8 mouse cellular contexts compared by ENCODE assay signal in genomic region chr6:122821822-122822221, GRCm38 (mm10). TPM values are rescaled to one million over a fixed set of nuclear protein-coding genes. Genes with fewer than 3 reads are reported as not detected.
A peak's percentile ranks its signal among the peaks of the same experiment; 100 is the strongest.
DNase-seq lines count a peak whose midpoint lies in the region; ATAC-seq and TF ChIP-seq lines count a peak whose summit lies in the region.

No protein-coding gene starts in this region.

- no peak overlapping the region for H3K9ac ChIP-seq in hindbrain, embryonic 15.5 days
- H3K9ac ChIP-seq in midbrain, embryonic 14.5 days (replicated peaks; ENCODE audit: low read length), result no peak overlapping the region

- peaks cover 35% of the 10 kb centered on the region for H3K4me1 ChIP-seq in kidney, adult 2 months (ENCODE audit: control insufficient read depth, insufficient read depth, low read length)
- H3K4me1 ChIP-seq in embryonic facial prominence, embryonic 10.5 days, result peaks cover 51% of the 10 kb centered on the region
- peaks cover 59% of the 10 kb centered on the region for H3K4me1 ChIP-seq in hindbrain, embryonic 15.5 days (replicated peaks)
- H3K4me1 ChIP-seq in midbrain, embryonic 14.5 days (ENCODE audit: control insufficient read depth, insufficient read depth, low read length), result peaks cover 37% of the 10 kb centered on the region

- WGBS in kidney, adult 2 months, result 50% methylated on average over 9 of the region's 9 CpGs
- 70% methylated on average over 9 of the region's 9 CpGs for WGBS in embryonic facial prominence, embryonic 10.5 days
- WGBS in hindbrain, embryonic 15.5 days, result 79% methylated on average over 9 of the region's 9 CpGs
- WGBS in midbrain, embryonic 14.5 days, result 84% methylated on average over 9 of the region's 9 CpGs

- ATAC-seq in hindbrain, embryonic 15.5 days (ENCODE audit: low FRiP score, low read depth), result no peak
- no peak for ATAC-seq in midbrain, embryonic 14.5 days (ENCODE audit: low FRiP score, low TSS enrichment)

- TF ChIP-seq POLR2A in kidney, adult 2 months (IDR thresholded peaks at IDR 0.05; ENCODE audit: low read depth, low read length), result no peak

- peak; percentile 10 for DNase-seq in kidney, adult 2 months
- DNase-seq in kidney, adult 8-10 months, result no peak
- DNase-seq in embryonic facial prominence, embryonic 10.5 days (ENCODE audit: low spot score), result no peak
- no peak for DNase-seq in midbrain, embryonic 14.5 days
- DNase-seq in left cerebral cortex, adult 8-10 months (ENCODE audit: low spot score in 2 of 2), result no peak
- DNase-seq in adipocyte (ENCODE audit: low spot score), result no peak
- no peak for DNase-seq in cerebellum, adult 9-10 months

- peak overlapping the region; percentile 83; the same call in 1 of the 2 replicates for H3K4me2 ChIP-seq in hindbrain, embryonic 15.5 days
- H3K4me2 ChIP-seq in midbrain, embryonic 14.5 days (ENCODE audit: low read length), result peak overlapping the region; percentile 66

- TF ChIP-seq CTCF in kidney, adult 2 months (conservative IDR thresholded peaks at IDR 0.05; ENCODE audit: insufficient read depth, insufficient read length, low read depth, low read length), result no peak

- H3K36me3 ChIP-seq in kidney, adult 2 months (ENCODE audit: control insufficient read depth, insufficient read depth, low read length), result no peaks in the 10 kb centered on the region
- no peaks in the 10 kb centered on the region for H3K36me3 ChIP-seq in embryonic facial prominence, embryonic 10.5 days (replicated peaks)
- no peaks in the 10 kb centered on the region for H3K36me3 ChIP-seq in hindbrain, embryonic 15.5 days
- no peaks in the 10 kb centered on the region for H3K36me3 ChIP-seq in midbrain, embryonic 14.5 days (ENCODE audit: control insufficient read depth, insufficient read depth, low read length)

- H3K4me3 ChIP-seq in kidney, adult 2 months (ENCODE audit: insufficient read depth, low read depth, low read length), result no peak overlapping the region
- peak overlapping the region; percentile 87; the same call in 1 of the 2 replicates for H3K4me3 ChIP-seq in embryonic facial prominence, embryonic 10.5 days
- no peak overlapping the region; the same call in 1 of the 2 replicates for H3K4me3 ChIP-seq in hindbrain, embryonic 15.5 days
- H3K4me3 ChIP-seq in midbrain, embryonic 14.5 days (replicated peaks; ENCODE audit: low read depth, low read length), result no peak overlapping the region; the same call in 1 of the 2 replicates

- H3K27me3 ChIP-seq in kidney, adult 2 months (replicated peaks; ENCODE audit: control insufficient read depth, insufficient read depth, low read length), result no peaks in the 10 kb centered on the region
- H3K27me3 ChIP-seq in embryonic facial prominence, embryonic 10.5 days (replicated peaks; ENCODE audit: low read depth, poor library complexity, severe bottlenecking), result peaks cover 23% of the 10 kb centered on the region
- H3K27me3 ChIP-seq in hindbrain, embryonic 15.5 days, result no peaks in the 10 kb centered on the region
- no peaks in the 10 kb centered on the region for H3K27me3 ChIP-seq in midbrain, embryonic 14.5 days (ENCODE audit: control insufficient read depth, insufficient read depth, low read length)

- no peak overlapping the region for H3K27ac ChIP-seq in kidney, adult 2 months (ENCODE audit: insufficient read depth, low read depth, low read length)
- no peak overlapping the region for H3K27ac ChIP-seq in embryonic facial prominence, embryonic 10.5 days (replicated peaks)
- H3K27ac ChIP-seq in hindbrain, embryonic 15.5 days (replicated peaks), result no peak overlapping the region
- no peak overlapping the region for H3K27ac ChIP-seq in midbrain, embryonic 14.5 days (replicated peaks; ENCODE audit: low read depth, low read length)

- H3K9me3 ChIP-seq in embryonic facial prominence, embryonic 10.5 days, result no peaks in the 10 kb centered on the region
- no peaks in the 10 kb centered on the region for H3K9me3 ChIP-seq in hindbrain, embryonic 15.5 days
- H3K9me3 ChIP-seq in midbrain, embryonic 14.5 days (ENCODE audit: control insufficient read depth, low read length), result no peaks in the 10 kb centered on the region

RNA-seq across cellular contexts. Expression of gene Foxj2, which starts 2.1 kb away (rescaled TPM):
- polyA plus RNA-seq in kidney, adult 2 months (2012; rRNA removed), result 9.7 and 12.7 TPM in 2 replicates
- 2.9 and 3.0 TPM in 2 replicates for polyA plus RNA-seq in embryonic facial prominence, embryonic 10.5 days (2016; fragmentation: Nextera tagmentation; extraction: Ambion mirVana)
- polyA plus RNA-seq in hindbrain, embryonic 15.5 days (2015; fragmentation: Nextera tagmentation; extraction: Ambion mirVana), result 8.2 and 9.0 TPM in 2 replicates
- 9.0 and 10.1 TPM in 2 replicates for polyA plus RNA-seq in midbrain, embryonic 14.5 days (2014; fragmentation: Nextera tagmentation; extraction: Ambion mirVana)
- total RNA-seq in left cerebral cortex, adult 8-10 months (2022), result 10 to 100 TPM; 27.5 to 28.4 (median 28.0) TPM

RNA-seq across cellular contexts. Expression of gene Slc2a3, which starts 20.4 kb away (rescaled TPM):
- 1.3 and 2.7 TPM in 2 replicates for polyA plus RNA-seq in kidney, adult 2 months (2012; rRNA removed)
- 55.4 and 68.4 TPM in 2 replicates for polyA plus RNA-seq in embryonic facial prominence, embryonic 10.5 days (2016; fragmentation: Nextera tagmentation; extraction: Ambion mirVana)
- polyA plus RNA-seq in hindbrain, embryonic 15.5 days (2015; fragmentation: Nextera tagmentation; extraction: Ambion mirVana), result 43.4 and 44.5 TPM in 2 replicates
- 21.7 and 28.4 TPM in 2 replicates for polyA plus RNA-seq in midbrain, embryonic 14.5 days (2014; fragmentation: Nextera tagmentation; extraction: Ambion mirVana)
- 100 to 1,000 TPM in 3 of 4 experiments, 10 to 100 TPM in 1; 95.5 to 112 (median 107) TPM for total RNA-seq in left cerebral cortex, adult 8-10 months (2022)

RNA-seq across cellular contexts. Expression of gene C3ar1, which starts 34.1 kb away (rescaled TPM):
- polyA plus RNA-seq in kidney, adult 2 months (2012; rRNA removed), result 1.6 and 2.1 TPM in 2 replicates
- 1.1 and 1.5 TPM in 2 replicates for polyA plus RNA-seq in embryonic facial prominence, embryonic 10.5 days (2016; fragmentation: Nextera tagmentation; extraction: Ambion mirVana)
- 1.7 and 2.6 TPM in 2 replicates for polyA plus RNA-seq in hindbrain, embryonic 15.5 days (2015; fragmentation: Nextera tagmentation; extraction: Ambion mirVana)
- 0.62 and 2.0 TPM in 2 replicates for polyA plus RNA-seq in midbrain, embryonic 14.5 days (2014; fragmentation: Nextera tagmentation; extraction: Ambion mirVana)
- 1 to 10 TPM in 3 of 4 experiments, under 1 TPM in 1; 0.78 to 6.1 (median 2.8) TPM for total RNA-seq in left cerebral cortex, adult 8-10 months (2022)

RNA-seq across cellular contexts. Expression of gene Necap1, which starts 52.5 kb away (rescaled TPM):
- polyA plus RNA-seq in kidney, adult 2 months (2012; rRNA removed), result 20.5 and 25.0 TPM in 2 replicates
- polyA plus RNA-seq in embryonic facial prominence, embryonic 10.5 days (2016; fragmentation: Nextera tagmentation; extraction: Ambion mirVana), result 54.8 and 58.2 TPM in 2 replicates
- polyA plus RNA-seq in hindbrain, embryonic 15.5 days (2015; fragmentation: Nextera tagmentation; extraction: Ambion mirVana), result 146 and 152 TPM in 2 replicates
- 119 and 135 TPM in 2 replicates for polyA plus RNA-seq in midbrain, embryonic 14.5 days (2014; fragmentation: Nextera tagmentation; extraction: Ambion mirVana)
- total RNA-seq in left cerebral cortex, adult 8-10 months (2022), result 100 to 1,000 TPM; 179 to 215 (median 196) TPM
